Mouse (Mus musculus) myocyte (in vitro differentiated cells): ENCODE data around the gene Lyg1.

ENCODE experiments used
- CEBPB ChIP-seq: IDR thresholded peaks from 2 replicates; pipeline ENCODE4 v1.6.1; 2011; ENCODE audit warnings: mild to moderate bottlenecking, moderate library complexity; ENCODE audit not compliant: poor library complexity, insufficient read depth, severe bottlenecking
- E2F4 ChIP-seq: IDR thresholded peaks from one replicate; pipeline ENCODE4 v1.6.1; 2011; ENCODE audit warnings: mild to moderate bottlenecking, control low read depth, moderate library complexity; ENCODE audit not compliant: insufficient read depth
- MYOD1 ChIP-seq, 3 experiments: IDR thresholded peaks; one replicate each; pipeline ENCODE4 v1.6.1; 2011; ENCODE audit warnings: control low read depth in 2 of 3, low read depth in 2 of 3, mild to moderate bottlenecking in 2 of 3, moderate library complexity in 1 of 3; ENCODE audit not compliant: insufficient read length in 2 of 3, control insufficient read depth in 1 of 3
- MYOG ChIP-seq, 3 experiments: IDR thresholded peaks; one replicate each; pipeline ENCODE4 v1.6.1; 2011; ENCODE audit warnings: control low read depth in 2 of 3, low read depth in 2 of 3, mild to moderate bottlenecking in 2 of 3; ENCODE audit not compliant: insufficient read length in 2 of 3, control insufficient read depth in 1 of 3, insufficient read depth in 1 of 3
- POLR2A ChIP-seq: IDR thresholded peaks from one replicate; pipeline ENCODE4 v1.6.1; 2011; ENCODE audit warnings: low read depth, mild to moderate bottlenecking, control low read depth, moderate library complexity; ENCODE audit not compliant: insufficient read length
- POLR2AphosphoS2 ChIP-seq: IDR thresholded peaks from one replicate; pipeline ENCODE4 v1.6.1; 2011; ENCODE audit warnings: low read depth, control low read depth; ENCODE audit not compliant: insufficient read length
- REST ChIP-seq: IDR thresholded peaks from one replicate; pipeline ENCODE4 v1.6.1; 2011; ENCODE audit warnings: mild to moderate bottlenecking, control low read depth, moderate library complexity; ENCODE audit not compliant: insufficient read depth, insufficient read length
- TCF12 ChIP-seq: IDR thresholded peaks from one replicate; pipeline ENCODE4 v1.6.1; 2011; ENCODE audit warnings: mild to moderate bottlenecking, control low read depth; ENCODE audit not compliant: poor library complexity, insufficient read depth, severe bottlenecking
- TCF3 ChIP-seq: IDR thresholded peaks from one replicate; pipeline ENCODE4 v1.6.1; 2011; ENCODE audit warnings: low read depth, control low read depth; ENCODE audit not compliant: insufficient read length
- USF1 ChIP-seq: IDR thresholded peaks from one replicate; pipeline ENCODE4 v1.6.1; 2011; ENCODE audit warnings: low read depth, mild to moderate bottlenecking, control low read depth, moderate library complexity

- TF ChIP-seq POLR2AphosphoS2 (no peak), POLR2A (no peak), USF1 (no peak), MYOG (IDR thresholded peaks at IDR 0.05; ENCODE audit: control insufficient read depth in 1 of 3, insufficient read depth in 1 of 3, insufficient read length in 2 of 3, low read depth in 2 of 3) (no peak), E2F4 (no peak), TCF12 (no peak), MYOD1 (IDR thresholded peaks at IDR 0.05; ENCODE audit: control insufficient read depth in 1 of 3, insufficient read length in 2 of 3, low read depth in 2 of 3) (no peak), TCF3 (no peak), REST (no peak), CEBPB (no peak)
Measured at GRCm38 (mm10) chr1:37948906-37949305, 8.7 kb downstream of the Lyg1 start.
